Mouse (Mus musculus): ENCODE data around the gene Hdc. TPM values are rescaled to one million over a fixed set of nuclear protein-coding genes. Genes with fewer than 3 reads are reported as not detected.

Hdc gene
- polyA plus RNA-seq, 1 experiment: 39.7 TPM

- TF ChIP-seq CTCF (IDR thresholded peaks at IDR 0.05; ENCODE audit: control insufficient read depth, insufficient read depth, low read length) (no peak), POLR2A (IDR thresholded peaks at IDR 0.05; ENCODE audit: borderline replicate concordance, control insufficient read depth, low read depth, low read length) (no peak)
- Histone ChIP-seq H3K27ac (ENCODE audit: control insufficient read depth, insufficient read depth, low read depth, low read length, poor library complexity) (no peak overlapping the region), H3K4me3 (replicated peaks; ENCODE audit: control insufficient read depth, low read depth, low read length) (peak overlapping the region; percentile 18), H3K4me1 (ENCODE audit: control insufficient read depth, insufficient read depth, low read length) (peaks cover 4% of the 10 kb centered on the region; the same call in 1 of the 2 replicates)
- 15% methylated on average over 26 of the region's 26 CpGs for WGBS
Measured at GRCm38 (mm10) chr2:126553291-126553639, 65.8 kb downstream of the Hdc start.

GRCm38 (mm10) chr2:126552357-126553290, 66.5 kb downstream of the Hdc start, which contains the start of gene Slc27a2:
Gene Slc27a2 (plus strand): TSS chr2:126552407.
- no peak for TF ChIP-seq POLR2A (IDR thresholded peaks at IDR 0.05; ENCODE audit: borderline replicate concordance, control insufficient read depth, low read depth, low read length)
- TF ChIP-seq CTCF (IDR thresholded peaks at IDR 0.05; ENCODE audit: control insufficient read depth, insufficient read depth, low read length): no peak

GRCm38 (mm10) chr2:126551896-126552295, 67.2 kb downstream of the Hdc start:
- WGBS: 6% methylated on average over 5 of the region's 5 CpGs
- Histone ChIP-seq H3K27ac (ENCODE audit: control insufficient read depth, insufficient read depth, low read depth, low read length, poor library complexity) (no peak overlapping the region), H3K4me1 (ENCODE audit: control insufficient read depth, insufficient read depth, low read length) (peaks cover 4% of the 10 kb centered on the region; the same call in 1 of the 2 replicates), H3K4me3 (replicated peaks; ENCODE audit: control insufficient read depth, low read depth, low read length) (no peak overlapping the region)
- TF ChIP-seq POLR2A (IDR thresholded peaks at IDR 0.05; ENCODE audit: borderline replicate concordance, control insufficient read depth, low read depth, low read length): no peak

More at GRCm38 (mm10) chr2:126552357-126553290, 66.5 kb downstream of the Hdc start, which contains the start of gene Slc27a2:
- 1% methylated on average over 61 of the region's 61 CpGs for WGBS
- Histone ChIP-seq H3K27ac (ENCODE audit: control insufficient read depth, insufficient read depth, low read depth, low read length, poor library complexity) (no peak within 1 kb of the TSS), H3K4me1 (ENCODE audit: control insufficient read depth, insufficient read depth, low read length) (peaks cover 4% of the 10 kb centered on the region; the same call in 1 of the 2 replicates), H3K4me3 (replicated peaks; ENCODE audit: control insufficient read depth, low read depth, low read length) (peak within 1 kb of the TSS; percentile 37)

- TF ChIP-seq CTCF (IDR thresholded peaks at IDR 0.05; ENCODE audit: control insufficient read depth, insufficient read depth, low read length): no peak
- no peak for TF ChIP-seq POLR2A (IDR thresholded peaks at IDR 0.05; ENCODE audit: borderline replicate concordance, control insufficient read depth, low read depth, low read length)
- Histone ChIP-seq H3K4me3 (replicated peaks; ENCODE audit: control insufficient read depth, low read depth, low read length) (no peak overlapping the region), H3K27ac (ENCODE audit: control insufficient read depth, insufficient read depth, low read depth, low read length, poor library complexity) (no peak overlapping the region), H3K4me1 (ENCODE audit: control insufficient read depth, insufficient read depth, low read length) (peaks cover 4% of the 10 kb centered on the region; the same call in 1 of the 2 replicates)
- 46% methylated on average over 8 of the region's 8 CpGs for WGBS
Measured at GRCm38 (mm10) chr2:126551244-126551890, 67.7 kb downstream of the Hdc start.

- TF ChIP-seq CTCF (IDR thresholded peaks at IDR 0.05; ENCODE audit: control insufficient read depth, insufficient read depth, low read length) (no peak), POLR2A (IDR thresholded peaks at IDR 0.05; ENCODE audit: borderline replicate concordance, control insufficient read depth, low read depth, low read length) (no peak)
- Histone ChIP-seq H3K27ac (ENCODE audit: control insufficient read depth, insufficient read depth, low read depth, low read length, poor library complexity) (no peak overlapping the region), H3K4me1 (ENCODE audit: control insufficient read depth, insufficient read depth, low read length) (peaks cover 4% of the 10 kb centered on the region; the same call in 1 of the 2 replicates), H3K4me3 (replicated peaks; ENCODE audit: control insufficient read depth, low read depth, low read length) (no peak overlapping the region)
- 76% methylated on average over 7 of the region's 7 CpGs for WGBS
Measured at GRCm38 (mm10) chr2:126549681-126550080, 69.4 kb downstream of the Hdc start.

- Histone ChIP-seq H3K27ac (ENCODE audit: control insufficient read depth, insufficient read depth, low read depth, low read length, poor library complexity) (no peak overlapping the region), H3K4me3 (replicated peaks; ENCODE audit: control insufficient read depth, low read depth, low read length) (no peak overlapping the region), H3K4me1 (ENCODE audit: control insufficient read depth, insufficient read depth, low read length) (peaks cover 2% of the 10 kb centered on the region; the same call in 1 of the 2 replicates)
- TF ChIP-seq CTCF (IDR thresholded peaks at IDR 0.05; ENCODE audit: control insufficient read depth, insufficient read depth, low read length) (no peak), POLR2A (IDR thresholded peaks at IDR 0.05; ENCODE audit: borderline replicate concordance, control insufficient read depth, low read depth, low read length) (no peak)
- 63% methylated on average over 3 of the region's 3 CpGs for WGBS
Measured at GRCm38 (mm10) chr2:126546392-126546791, 72.7 kb downstream of the Hdc start.

GRCm38 (mm10) chr2:126545297-126545696, 73.8 kb downstream of the Hdc start:
- Histone ChIP-seq H3K4me1 (ENCODE audit: control insufficient read depth, insufficient read depth, low read length) (no peaks in the 10 kb centered on the region; the same call in 1 of the 2 replicates), H3K27ac (ENCODE audit: control insufficient read depth, insufficient read depth, low read depth, low read length, poor library complexity) (no peak overlapping the region), H3K4me3 (replicated peaks; ENCODE audit: control insufficient read depth, low read depth, low read length) (no peak overlapping the region)
- 89% methylated on average over 5 of the region's 5 CpGs for WGBS
- no peak for TF ChIP-seq CTCF (IDR thresholded peaks at IDR 0.05; ENCODE audit: control insufficient read depth, insufficient read depth, low read length)
- TF ChIP-seq POLR2A (IDR thresholded peaks at IDR 0.05; ENCODE audit: borderline replicate concordance, control insufficient read depth, low read depth, low read length): no peak

Other genes starting within 250 kb of the Hdc start
- 8.3 and 25.1 TPM in 2 replicates for gene Atp8b4, start 118.6 kb downstream of the Hdc start, polyA plus RNA-seq (2011; ENCODE audit: insufficient read depth, insufficient read length, low replicate concordance, missing spikeins)
- 0.77 and 13.0 TPM in 2 replicates for gene Slc27a2, start 66.9 kb downstream of the Hdc start, polyA plus RNA-seq (2011; ENCODE audit: insufficient read depth, insufficient read length, low replicate concordance, missing spikeins)
- 13.9 and 17.8 TPM in 2 replicates for gene Gabpb1, start 57.0 kb upstream of the Hdc start, polyA plus RNA-seq (2011; ENCODE audit: insufficient read depth, insufficient read length, low replicate concordance, missing spikeins)
- 12.5 and 16.7 TPM in 2 replicates for gene Usp8, start 88.0 kb upstream of the Hdc start, polyA plus RNA-seq (2011; ENCODE audit: insufficient read depth, insufficient read length, low replicate concordance, missing spikeins)
- gene Usp50, start 164.2 kb upstream of the Hdc start, polyA plus RNA-seq (2011; ENCODE audit: insufficient read depth, insufficient read length, low replicate concordance, missing spikeins): 22.9 and 38.6 TPM in 2 replicates

Data from bone marrow, adult 2 months (tissue).